Mouse (Mus musculus) forebrain, embryonic 15.5 days (tissue): ENCODE measurements around the gene Arl4d. TPM values are rescaled to one million over a fixed set of nuclear protein-coding genes. Genes with fewer than 3 reads are reported as not detected.

Source experiments
- ATAC-seq: fragments of 200-750 bp; cut with Nextera tagmentation; replicated peaks from 2 replicates; pipeline ENCODE4 v1.8.0; 2017; ENCODE audit warnings: mild to moderate bottlenecking, moderate TSS enrichment, moderate library complexity
- H3K27ac ChIP-seq: fragments of 300-500 bp; sonication (generic); replicated peaks from 2 replicates; pipeline ENCODE4 v1.5.1; 2015; ENCODE audit warnings: mild to moderate bottlenecking, inconsistent platforms
- H3K27me3 ChIP-seq: fragments of 300-500 bp; sonication (generic); 2 replicates; pipeline ENCODE4 v1.6.1; 2015; ENCODE audit warnings: inconsistent platforms
- H3K36me3 ChIP-seq: fragments of 300-500 bp; sonication (generic); 2 replicates; pipeline ENCODE4 v1.6.1; 2015; ENCODE audit warnings: mild to moderate bottlenecking, inconsistent platforms
- H3K4me1 ChIP-seq: fragments of 300-500 bp; sonication (generic); 2 replicates; pipeline ENCODE4 v1.6.1; 2015; ENCODE audit warnings: inconsistent platforms
- H3K4me2 ChIP-seq: fragments of 300-500 bp; sonication (generic); replicated peaks from 2 replicates; pipeline ENCODE4 v1.6.1; 2015; ENCODE audit warnings: mild to moderate bottlenecking, inconsistent platforms
- H3K4me3 ChIP-seq: fragments of 300-500 bp; sonication (generic); 2 replicates; pipeline ENCODE4 v1.5.1; 2015; ENCODE audit warnings: mild to moderate bottlenecking, inconsistent platforms
- H3K9ac ChIP-seq: fragments of 300-500 bp; sonication (generic); replicated peaks from 2 replicates; pipeline ENCODE4 v1.6.1; 2015; ENCODE audit warnings: mild to moderate bottlenecking, inconsistent platforms
- H3K9me3 ChIP-seq: fragments of 300-500 bp; sonication (generic); 2 replicates; pipeline ENCODE4 v1.6.1; 2016; ENCODE audit warnings: inconsistent platforms
- WGBS: fragments of 180-500 bp; shearing (Covaris S2); methylation state at CpG from one replicate; pipeline ENCODE4 v1.1.7; 2015; ENCODE audit warnings: mixed read lengths; 5-methylcytosine and 5-hydroxymethylcytosine counted together
- polyA plus RNA-seq: library from polyadenylated mRNA; unstranded; fragments of >200 nt; fragmentation: Nextera tagmentation; extraction: Ambion mirVana; gene quantifications from 2 replicates; pipeline ENCODE4 v1.2.1, GENCODE M21; 2015

The Arl4d gene
- polyA plus RNA-seq, 1 experiment from 2014 or later = 45.8 TPM

DNA sequence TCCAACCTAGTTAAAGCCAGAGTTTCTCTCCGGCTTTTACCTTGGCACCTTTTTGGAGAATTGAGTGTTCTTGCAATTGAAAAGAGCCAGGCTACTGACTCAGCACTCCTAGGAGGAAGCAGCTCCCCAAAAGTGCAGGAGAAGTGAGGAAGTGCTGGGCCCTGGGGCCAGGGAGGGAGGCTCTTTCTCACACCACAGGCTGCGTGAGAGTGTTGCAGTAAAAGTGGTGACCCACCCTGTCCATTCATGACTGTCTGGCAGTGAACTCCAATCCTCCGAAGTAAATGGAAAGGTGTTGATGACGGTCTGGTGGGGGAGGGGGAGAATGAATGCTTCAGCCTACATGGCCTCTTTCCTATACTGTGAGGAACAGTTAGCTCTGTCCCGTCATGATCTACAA lies 43.1 kb downstream of the Arl4d start:
- no peaks in the 10 kb centered on the region for H3K4me1 ChIP-seq
- no peak overlapping the region for H3K4me3 ChIP-seq
- no peak overlapping the region for H3K9ac ChIP-seq
- no peak overlapping the region for H3K27ac ChIP-seq
- WGBS = 62% methylated on average over 5 of the region's 5 CpGs
- ATAC-seq = no peak
- H3K36me3 ChIP-seq = no peaks in the 10 kb centered on the region
- H3K9me3 ChIP-seq = no peaks in the 10 kb centered on the region
- no peak overlapping the region for H3K4me2 ChIP-seq
- H3K27me3 ChIP-seq = no peaks in the 10 kb centered on the region

DNA sequence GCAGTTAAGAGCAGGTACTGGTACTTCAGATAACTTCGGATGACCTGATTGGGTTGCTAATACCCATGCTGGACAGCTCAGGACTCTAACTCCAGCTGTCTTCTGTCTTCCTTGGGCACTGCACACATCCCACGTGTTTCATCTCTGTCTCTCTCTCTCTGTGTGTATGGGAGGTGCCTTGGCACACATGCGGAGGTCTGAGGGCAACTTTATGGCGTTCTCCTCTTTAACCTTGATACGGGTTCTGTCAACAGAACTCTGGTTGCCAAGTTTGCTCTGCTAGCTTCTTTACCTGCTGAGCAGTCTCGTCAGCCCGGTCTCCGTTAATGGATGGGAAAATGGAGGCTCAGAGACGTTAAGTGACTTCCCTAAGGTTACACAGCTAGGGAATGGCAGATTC lies 47.5 kb downstream of the Arl4d start:
- no peak for ATAC-seq
- no peaks in the 10 kb centered on the region for H3K9me3 ChIP-seq
- WGBS = 87% methylated on average over 9 of the region's 9 CpGs
- H3K27ac ChIP-seq = no peak overlapping the region
- H3K4me3 ChIP-seq = no peak overlapping the region
- H3K36me3 ChIP-seq = no peaks in the 10 kb centered on the region
- peaks cover 3% of the 10 kb centered on the region for H3K4me1 ChIP-seq
- no peak overlapping the region for H3K9ac ChIP-seq
- no peak overlapping the region for H3K4me2 ChIP-seq
- no peaks in the 10 kb centered on the region for H3K27me3 ChIP-seq

DNA sequence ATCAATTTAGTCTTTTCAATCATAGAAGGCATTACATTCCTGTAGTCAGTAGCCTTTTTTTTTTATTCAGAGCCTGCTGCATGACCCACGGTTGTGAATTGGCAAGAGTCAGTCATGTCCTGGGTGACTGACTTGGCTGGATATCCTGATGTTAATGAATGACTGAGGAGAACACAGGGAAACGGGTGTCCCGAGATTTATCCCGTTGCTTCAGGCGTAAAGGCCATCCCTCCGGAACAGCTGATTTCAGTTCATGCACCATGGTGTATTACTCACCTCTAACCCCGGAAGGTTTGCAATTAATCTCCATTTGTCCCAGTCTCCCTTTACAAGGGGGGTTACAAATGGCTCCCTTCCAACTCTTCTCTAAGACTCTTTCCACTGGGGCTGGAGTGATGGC lies 48.7 kb downstream of the Arl4d start:
- H3K4me3 ChIP-seq = no peak overlapping the region
- no peak overlapping the region for H3K27ac ChIP-seq
- no peaks in the 10 kb centered on the region for H3K27me3 ChIP-seq
- H3K4me2 ChIP-seq = no peak overlapping the region
- peaks cover 12% of the 10 kb centered on the region for H3K4me1 ChIP-seq
- no peak for ATAC-seq
- H3K36me3 ChIP-seq = no peaks in the 10 kb centered on the region
- no peaks in the 10 kb centered on the region for H3K9me3 ChIP-seq
- WGBS = 78% methylated on average over 7 of the region's 7 CpGs
- no peak overlapping the region for H3K9ac ChIP-seq

Other genes starting within 250 kb of the Arl4d start
- 90.2 and 98.7 TPM in 2 replicates for gene Aarsd1, start 247.9 kb upstream of the Arl4d start, polyA plus RNA-seq
- 6.3 and 7.3 TPM in 2 replicates for gene Gm27029, start 240.7 kb upstream of the Arl4d start, polyA plus RNA-seq
- 31.7 and 32.2 TPM in 2 replicates for gene Rundc1, start 240.5 kb upstream of the Arl4d start, polyA plus RNA-seq
- 1.0 and 1.7 TPM in 2 replicates for gene Ptges3l, start 240.2 kb upstream of the Arl4d start, polyA plus RNA-seq
- gene Rpl27, start 223.2 kb upstream of the Arl4d start, polyA plus RNA-seq = 267 and 285 TPM in 2 replicates
- gene Ifi35, start 217.1 kb upstream of the Arl4d start, polyA plus RNA-seq = 2.4 and 3.2 TPM in 2 replicates
- 121 and 142 TPM in 2 replicates for gene Rnd2, start 200.5 kb upstream of the Arl4d start, polyA plus RNA-seq
- 77.1 and 79.8 TPM in 2 replicates for gene Vat1, start 199.3 kb upstream of the Arl4d start, polyA plus RNA-seq
- 5.6 and 7.1 TPM in 2 replicates for gene Brca1, start 113.6 kb upstream of the Arl4d start, polyA plus RNA-seq
- 116 and 130 TPM in 2 replicates for gene Nbr1, start 113.4 kb upstream of the Arl4d start, polyA plus RNA-seq
- 2.0 and 2.3 TPM in 2 replicates for gene Tmem106a, start 83.3 kb upstream of the Arl4d start, polyA plus RNA-seq
- gene Gm11634, start 66.3 kb upstream of the Arl4d start, polyA plus RNA-seq = not detected in 2 replicates
- 31.0 and 34.6 TPM in 2 replicates for gene Rdm1, start 38.3 kb upstream of the Arl4d start, polyA plus RNA-seq
- gene Dhx8, start 67.4 kb downstream of the Arl4d start, polyA plus RNA-seq = 39.3 and 40.0 TPM in 2 replicates
- 5.7 and 6.1 TPM in 2 replicates for gene Etv4, start 119.8 kb downstream of the Arl4d start, polyA plus RNA-seq
- 0.51 and 0.59 TPM in 2 replicates for gene Meox1, start 228.8 kb downstream of the Arl4d start, polyA plus RNA-seq